Mouse (Mus musculus) lung, postnatal 0 days (tissue): ENCODE measurements at regions not wholly inside any gene's neighbourhood (a gene's known extent, or its start where the extent isn't known, plus 50 kb on each side); places are given as distances from the start of the nearest gene placed in this dataset.

Source experiments
- ATAC-seq: fragments of 200-750 bp; cut with Nextera tagmentation; 2 replicates; pipeline ENCODE4 v1.8.0; 2017; ENCODE audit warnings: moderate library complexity
- DNase-seq: peaks from one replicate; pipeline ENCODE4 v3.0.0-alpha.2; 2016; ENCODE audit warnings: low spot score
- H3K27ac ChIP-seq: fragments of 300-500 bp; sonication (generic); 2 replicates; pipeline ENCODE4 v1.5.1; 2014; ENCODE audit warnings: antibody characterized with exemption, mild to moderate bottlenecking, low read length, mixed read lengths
- H3K27me3 ChIP-seq: fragments of 300-500 bp; sonication (generic); replicated peaks from 2 replicates; pipeline ENCODE4 v1.6.1; 2014; ENCODE audit warnings: low read length, mixed read lengths; ENCODE audit not compliant: insufficient read depth
- H3K36me3 ChIP-seq: fragments of 300-500 bp; sonication (generic); 2 replicates; pipeline ENCODE4 v1.6.1; 2014; ENCODE audit warnings: low read length, mixed read lengths; ENCODE audit not compliant: insufficient read depth
- H3K4me1 ChIP-seq: fragments of 300-500 bp; sonication (generic); 2 replicates; pipeline ENCODE4 v1.6.1; 2014; ENCODE audit warnings: antibody characterized with exemption, low read depth, low read length, mixed read lengths; ENCODE audit not compliant: insufficient read depth
- H3K4me2 ChIP-seq: fragments of 300-500 bp; sonication (generic); replicated peaks from 2 replicates; pipeline ENCODE4 v1.6.1; 2014; ENCODE audit warnings: low read depth, mild to moderate bottlenecking, low read length, moderate library complexity, mixed read lengths
- H3K4me3 ChIP-seq: fragments of 300-500 bp; sonication (generic); 2 replicates; pipeline ENCODE4 v1.5.1; 2014; ENCODE audit warnings: low read depth, low read length
- H3K9ac ChIP-seq: fragments of 300-500 bp; sonication (generic); replicated peaks from 2 replicates; pipeline ENCODE4 v1.6.1; 2014; ENCODE audit warnings: low read depth, mild to moderate bottlenecking
- H3K9me3 ChIP-seq: fragments of 300-500 bp; sonication (generic); 2 replicates; pipeline ENCODE4 v1.6.1; 2016; ENCODE audit warnings: low read length, mixed read lengths
- CTCF ChIP-seq: IDR thresholded peaks from 2 replicates; pipeline ENCODE4 v1.5.1; 2016; ENCODE audit warnings: antibody characterized with exemption, mild to moderate bottlenecking
- EP300 ChIP-seq: IDR thresholded peaks from 2 replicates; pipeline ENCODE4 v1.6.1; 2016; ENCODE audit warnings: antibody characterized with exemption, mild to moderate bottlenecking, control low read depth
- WGBS: fragments of 180-500 bp; shearing (Covaris S2); extraction: QIAGEN DNeasy Blood & Tissue Kit; methylation state at CpG from one replicate; pipeline ENCODE4 v1.1.7; 2014; 5-methylcytosine and 5-hydroxymethylcytosine counted together

DNA sequence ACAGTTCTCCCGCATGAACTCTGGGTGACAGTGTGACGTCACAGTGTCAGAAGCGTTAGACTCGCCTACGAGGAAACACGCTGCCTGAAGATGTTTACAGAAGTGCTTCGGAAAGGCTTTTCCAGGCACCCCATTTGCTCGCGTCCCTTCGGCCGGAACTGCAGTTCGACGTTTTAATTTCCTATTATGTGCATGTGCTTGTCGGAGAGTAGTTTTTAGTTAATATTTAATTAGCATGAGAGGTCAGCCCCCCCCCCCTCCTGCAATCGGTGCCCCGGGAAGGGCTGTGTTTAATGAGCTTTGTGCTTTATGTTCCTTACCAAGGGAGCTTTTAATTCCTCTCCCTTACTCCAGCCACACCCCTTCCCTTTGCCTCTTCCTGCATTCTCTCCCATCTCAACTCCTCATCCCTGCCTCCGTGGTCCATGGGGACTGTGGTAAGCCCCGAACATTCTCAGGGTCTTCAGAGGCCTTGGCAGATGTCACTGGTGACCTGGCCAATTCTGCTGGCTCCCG is 92.8 kb upstream of the Mrps10 start:
- H3K9me3 ChIP-seq: no peaks in the 10 kb centered on the region
- ATAC-seq: peak; percentile 73
- H3K4me2 ChIP-seq: 0 out of 2 replicates have a peak overlapping the region, but pooled peaks have one; percentile 20
- H3K27me3 ChIP-seq: no peaks in the 10 kb centered on the region
- no peak overlapping the region for H3K4me3 ChIP-seq
- H3K27ac ChIP-seq: no peak overlapping the region
- no peaks in the 10 kb centered on the region for H3K36me3 ChIP-seq
- DNase-seq: peak; percentile 63
- no peak for TF ChIP-seq CTCF
- TF ChIP-seq EP300: peak; percentile 24; the same call in 1 of the 2 replicates
- H3K4me1 ChIP-seq: no peaks in the 10 kb centered on the region
- no peak overlapping the region for H3K9ac ChIP-seq
- WGBS: 28% methylated on average over 19 of the region's 19 CpGs

DNA sequence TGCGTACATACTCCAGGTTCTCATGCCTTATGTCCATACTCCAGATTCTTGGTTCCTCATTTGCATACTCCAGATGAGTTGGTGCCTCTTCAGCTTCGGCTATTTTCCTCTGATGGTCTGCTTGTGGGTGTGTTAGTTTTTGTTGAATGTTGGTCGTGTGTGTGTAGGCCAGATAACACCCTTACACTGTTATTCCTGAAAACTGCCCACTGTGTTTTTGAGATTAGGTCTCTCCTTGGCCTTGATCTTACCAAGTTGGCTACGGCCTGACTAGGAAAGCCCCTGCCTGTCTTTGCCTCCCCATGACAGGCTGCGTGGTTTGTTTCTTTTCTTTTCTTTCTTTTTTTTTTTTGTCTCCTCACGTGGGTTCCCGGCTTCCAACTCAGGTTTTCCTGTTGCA is 95.4 kb upstream of the Mrps10 start:
- H3K4me2 ChIP-seq: no peak overlapping the region
- no peak overlapping the region for H3K4me3 ChIP-seq
- H3K27me3 ChIP-seq: no peaks in the 10 kb centered on the region
- no peaks in the 10 kb centered on the region for H3K4me1 ChIP-seq
- no peak for ATAC-seq
- TF ChIP-seq EP300 (no peak), CTCF (no peak)
- no peak for DNase-seq
- no peaks in the 10 kb centered on the region for H3K36me3 ChIP-seq
- no peak overlapping the region for H3K9ac ChIP-seq
- WGBS: 82% methylated on average over 7 of the region's 7 CpGs
- no peaks in the 10 kb centered on the region for H3K9me3 ChIP-seq
- H3K27ac ChIP-seq: no peak overlapping the region

DNA sequence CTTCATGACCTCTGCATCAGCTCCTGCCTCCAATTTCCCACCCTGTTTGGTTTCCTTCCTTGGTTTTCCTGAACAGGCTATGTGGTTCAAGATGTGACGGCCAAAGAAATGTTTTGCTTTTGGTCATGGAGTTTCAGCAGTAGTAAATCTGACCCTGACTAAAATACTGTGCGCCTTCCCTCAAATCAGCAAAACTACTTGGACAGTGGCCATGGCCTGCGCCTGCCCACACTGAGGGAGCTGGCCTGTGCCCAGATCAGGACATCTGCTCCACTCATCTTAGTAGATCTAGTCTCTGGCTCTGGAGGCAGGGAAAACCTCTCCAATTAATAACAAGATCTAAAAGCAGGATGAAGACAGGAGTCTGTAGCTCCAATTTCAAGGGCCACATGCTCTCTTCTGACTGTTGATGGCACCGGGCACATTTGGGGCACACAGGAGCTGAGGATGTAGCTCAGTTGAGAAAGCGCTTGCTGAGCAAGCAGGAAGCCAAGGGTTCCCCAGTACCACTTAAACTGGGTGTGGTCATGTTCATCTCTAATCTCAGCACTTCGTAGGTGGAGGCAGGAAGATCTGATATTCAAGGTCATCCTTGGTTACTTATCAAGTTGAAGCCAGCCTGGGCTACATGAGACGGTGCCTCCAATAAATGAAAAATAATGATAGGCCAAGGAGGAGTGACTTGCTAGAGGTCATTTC is 96.6 kb upstream of the Mrps10 start:
- H3K27ac ChIP-seq: no peak overlapping the region
- 66% methylated on average over 7 of the region's 7 CpGs for WGBS
- no peaks in the 10 kb centered on the region for H3K4me1 ChIP-seq
- H3K9me3 ChIP-seq: no peaks in the 10 kb centered on the region
- H3K4me3 ChIP-seq: no peak overlapping the region
- no peak overlapping the region for H3K4me2 ChIP-seq
- no peak overlapping the region for H3K9ac ChIP-seq
- TF ChIP-seq EP300: no peak
- no peak for TF ChIP-seq CTCF
- no peaks in the 10 kb centered on the region for H3K36me3 ChIP-seq
- peak; percentile 60 for DNase-seq
- H3K27me3 ChIP-seq: no peaks in the 10 kb centered on the region
- peak; percentile 62 for ATAC-seq

DNA sequence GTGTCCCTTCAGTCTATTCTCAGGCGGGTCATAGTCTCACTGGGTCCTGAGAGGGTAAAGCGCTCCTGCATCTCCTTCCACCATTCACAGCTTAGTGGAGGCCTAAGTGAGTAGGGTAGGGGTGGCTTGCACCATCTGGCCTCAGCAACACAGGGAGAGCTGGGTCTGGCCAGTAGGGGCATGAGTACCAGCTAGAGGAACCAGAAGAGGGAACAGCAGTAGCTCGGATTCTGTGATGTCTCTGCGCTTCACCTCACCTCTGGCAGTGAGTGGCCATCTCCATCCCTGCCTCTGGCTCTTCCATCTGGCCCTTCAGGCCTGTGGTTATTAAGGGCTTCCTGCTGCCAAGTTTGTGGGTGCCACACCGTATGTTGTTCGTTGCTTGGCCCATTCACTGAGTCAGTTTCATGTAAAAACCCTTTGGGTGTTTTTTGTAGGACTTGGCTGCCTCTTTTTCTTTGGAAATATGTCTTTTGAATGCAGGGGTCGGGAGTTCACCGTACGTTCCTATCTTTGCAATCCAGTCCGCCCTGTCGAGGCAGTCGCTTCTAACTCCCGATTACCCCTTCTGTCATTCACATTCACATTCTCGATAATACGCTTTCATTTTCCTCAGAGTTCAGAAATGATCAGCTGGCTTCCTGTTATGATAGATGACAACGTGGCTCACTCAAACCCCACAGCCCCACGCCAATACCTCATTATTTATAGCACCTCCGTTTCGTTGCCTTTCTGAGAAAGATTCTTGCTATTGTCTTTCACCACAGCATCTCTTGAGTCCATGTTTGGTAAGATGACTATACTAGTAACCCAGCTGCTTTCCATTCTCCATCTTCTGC is 99.4 kb upstream of the Mrps10 start:
- no peak overlapping the region for H3K27ac ChIP-seq
- WGBS: 72% methylated on average over 19 of the region's 19 CpGs
- TF ChIP-seq EP300 (no peak), CTCF (peak; percentile 13)

DNA sequence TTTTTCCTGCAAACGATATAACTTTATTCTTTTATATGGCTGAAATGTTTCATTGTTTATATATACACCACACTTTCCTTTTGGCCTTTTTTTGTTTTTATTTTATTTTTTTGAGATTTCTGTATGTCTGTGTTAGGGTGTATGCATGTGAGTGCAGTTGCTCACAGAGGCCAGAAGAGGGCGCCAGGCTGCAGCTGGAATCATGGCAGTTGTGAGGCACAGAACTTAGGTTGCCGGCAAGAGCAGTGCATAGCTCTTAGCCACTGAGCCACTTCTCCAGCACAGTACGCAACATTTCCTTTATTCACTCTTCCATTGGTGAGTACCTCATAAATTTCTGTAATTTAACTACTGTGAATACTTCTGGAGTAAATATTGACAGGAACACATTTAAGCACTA is 100.8 kb upstream of the Mrps10 start:
- H3K9ac ChIP-seq: no peak overlapping the region
- DNase-seq (no peak), ATAC-seq (no peak)
- no peaks in the 10 kb centered on the region for H3K36me3 ChIP-seq
- no peak overlapping the region for H3K4me2 ChIP-seq
- WGBS: 95% methylated on average over 4 of the region's 4 CpGs
- no peaks in the 10 kb centered on the region for H3K27me3 ChIP-seq
- no peaks in the 10 kb centered on the region for H3K9me3 ChIP-seq
- no peak overlapping the region for H3K27ac ChIP-seq
- no peaks in the 10 kb centered on the region for H3K4me1 ChIP-seq
- TF ChIP-seq CTCF (peak; percentile 53), EP300 (no peak)
- H3K4me3 ChIP-seq: no peak overlapping the region

More for the DNA sequence above, 99.4 kb upstream of the Mrps10 start:
- Histone ChIP-seq H3K36me3 (no peaks in the 10 kb centered on the region), H3K4me3 (no peak overlapping the region), H3K9ac (no peak overlapping the region), H3K27me3 (no peaks in the 10 kb centered on the region), H3K4me1 (no peaks in the 10 kb centered on the region), H3K9me3 (no peaks in the 10 kb centered on the region), H3K4me2 (no peak overlapping the region)
- DNase-seq (no peak), ATAC-seq (no peak)

DNA sequence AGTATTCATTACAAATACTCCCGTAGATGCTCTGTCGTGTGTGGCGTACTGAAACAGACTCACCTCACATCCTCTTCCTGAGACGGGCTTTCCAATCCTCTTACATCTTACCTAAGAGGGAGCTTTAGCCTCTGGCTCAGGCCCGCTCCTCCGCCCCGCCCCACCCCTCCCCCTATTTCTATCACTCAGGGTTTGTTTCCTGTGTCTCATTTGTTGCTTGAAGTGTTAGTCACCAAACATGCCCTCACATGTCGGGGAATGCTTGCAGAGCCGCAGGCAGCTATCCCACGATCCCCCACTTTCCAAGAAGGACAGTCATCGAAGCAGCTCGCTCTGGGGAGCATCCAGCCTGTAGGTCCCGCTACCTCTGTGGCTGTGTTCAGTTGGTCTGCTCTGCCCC is 101.6 kb upstream of the Mrps10 start:
- 92% methylated on average over 13 of the region's 13 CpGs for WGBS
- H3K4me2 ChIP-seq: no peak overlapping the region
- H3K36me3 ChIP-seq: no peaks in the 10 kb centered on the region
- TF ChIP-seq EP300 (no peak), CTCF (no peak)
- H3K4me3 ChIP-seq: no peak overlapping the region
- DNase-seq (no peak), ATAC-seq (no peak)
- no peak overlapping the region for H3K27ac ChIP-seq
- no peaks in the 10 kb centered on the region for H3K4me1 ChIP-seq
- H3K9ac ChIP-seq: no peak overlapping the region
- no peaks in the 10 kb centered on the region for H3K9me3 ChIP-seq
- H3K27me3 ChIP-seq: no peaks in the 10 kb centered on the region
